Mouse (Mus musculus) stomach, embryonic 15.5 days (tissue): ENCODE results near the gene Snca. TPM values are rescaled to one million over a fixed set of nuclear protein-coding genes. Genes with fewer than 3 reads are reported as not detected.
"Not testable (repeated sequence)": the region's sequence is repeated elsewhere in the genome, so short reads cannot be mapped to it uniquely, and the experiment has no call there.

Experiments
- ATAC-seq: fragments of 200-750 bp; cut with Nextera tagmentation; 2 replicates; pipeline ENCODE4 v1.8.0; 2017; ENCODE audit warnings: low read depth, moderate number of reproducible peaks, moderate TSS enrichment; ENCODE audit not compliant: insufficient read depth, low FRiP score
- H3K27ac ChIP-seq: fragments of 300-500 bp; sonication (generic); 2 replicates; pipeline ENCODE4 v1.5.1; 2015; ENCODE audit warnings: mild to moderate bottlenecking, inconsistent platforms
- H3K27me3 ChIP-seq: fragments of 300-500 bp; sonication (generic); replicated peaks from 2 replicates; pipeline ENCODE4 v1.6.1; 2015; ENCODE audit warnings: inconsistent platforms
- H3K36me3 ChIP-seq: fragments of 300-500 bp; sonication (generic); 2 replicates; pipeline ENCODE4 v1.6.1; 2015; ENCODE audit warnings: inconsistent platforms
- H3K4me1 ChIP-seq: fragments of 300-500 bp; sonication (generic); 2 replicates; pipeline ENCODE4 v1.6.1; 2015; ENCODE audit warnings: inconsistent platforms
- H3K4me2 ChIP-seq: fragments of 300-500 bp; sonication (generic); 2 replicates; pipeline ENCODE4 v1.6.1; 2015; ENCODE audit warnings: mild to moderate bottlenecking, inconsistent platforms
- H3K4me3 ChIP-seq: fragments of 300-500 bp; sonication (generic); replicated peaks from 2 replicates; pipeline ENCODE4 v1.5.1; 2015; ENCODE audit warnings: inconsistent platforms
- H3K9ac ChIP-seq: fragments of 300-500 bp; sonication (generic); 2 replicates; pipeline ENCODE4 v1.6.1; 2015; ENCODE audit warnings: inconsistent platforms
- H3K9me3 ChIP-seq: fragments of 300-500 bp; sonication (generic); 2 replicates; pipeline ENCODE4 v1.6.1; 2016; ENCODE audit warnings: inconsistent platforms
- WGBS: fragments of 180-500 bp; shearing (Covaris S2); methylation state at CpG from one replicate; pipeline ENCODE4 v1.1.7; 2015; 5-methylcytosine and 5-hydroxymethylcytosine counted together
- polyA plus RNA-seq: library from polyadenylated mRNA; unstranded; fragments of >200 nt; fragmentation: Nextera tagmentation; extraction: Ambion mirVana; gene quantifications from 2 replicates; pipeline ENCODE4 v1.2.1, GENCODE M21; 2015

Gene Snca
- polyA plus RNA-seq, 1 experiment from 2014 or later = 60.9 TPM

DNA sequence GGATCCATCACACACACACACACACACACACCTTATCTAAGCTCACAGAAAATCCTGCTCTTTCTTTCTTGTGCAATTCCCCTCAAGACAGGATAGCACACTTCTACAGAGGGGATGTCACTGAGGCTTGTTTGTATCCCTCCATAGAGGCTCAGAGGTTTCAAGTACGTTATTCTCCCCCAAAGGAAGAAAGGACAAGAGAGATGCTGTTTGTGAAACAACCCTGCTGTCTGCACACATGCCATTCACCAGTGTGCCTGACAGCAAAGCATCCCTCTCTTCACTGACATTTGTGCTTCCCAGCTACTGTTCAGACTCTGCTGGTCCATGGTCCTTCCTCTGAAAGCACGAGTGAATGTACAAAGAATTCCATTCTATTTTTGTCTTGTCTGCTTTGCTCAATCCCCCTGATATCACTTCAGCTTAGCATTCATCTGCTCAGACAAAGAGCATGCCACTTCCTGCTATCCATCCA lies 119.6 kb downstream of the Snca start:
- Histone ChIP-seq H3K4me3 (no peak overlapping the region), H3K27ac (no peak overlapping the region), H3K27me3 (no peaks in the 10 kb centered on the region), H3K9me3 (no peaks in the 10 kb centered on the region), H3K36me3 (no peaks in the 10 kb centered on the region), H3K9ac (no peak overlapping the region), H3K4me1 (no peaks in the 10 kb centered on the region), H3K4me2 (no peak overlapping the region)
- WGBS = 27% methylated on average over 2 of the region's 2 CpGs
- ATAC-seq = no peak

GRCm38 (mm10) chr6:60698072-60698471 lies 131.6 kb downstream of the Snca start:
- 54% methylated on average over 2 of the region's 2 CpGs for WGBS
- no peak overlapping the region for H3K9ac ChIP-seq
- no peaks in the 10 kb centered on the region for H3K27me3 ChIP-seq
- no peaks in the 10 kb centered on the region for H3K9me3 ChIP-seq
- no peak overlapping the region for H3K4me3 ChIP-seq
- ATAC-seq = no peak
- no peaks in the 10 kb centered on the region for H3K36me3 ChIP-seq
- H3K4me1 ChIP-seq = no peaks in the 10 kb centered on the region
- no peak overlapping the region for H3K27ac ChIP-seq
- H3K4me2 ChIP-seq = no peak overlapping the region

DNA sequence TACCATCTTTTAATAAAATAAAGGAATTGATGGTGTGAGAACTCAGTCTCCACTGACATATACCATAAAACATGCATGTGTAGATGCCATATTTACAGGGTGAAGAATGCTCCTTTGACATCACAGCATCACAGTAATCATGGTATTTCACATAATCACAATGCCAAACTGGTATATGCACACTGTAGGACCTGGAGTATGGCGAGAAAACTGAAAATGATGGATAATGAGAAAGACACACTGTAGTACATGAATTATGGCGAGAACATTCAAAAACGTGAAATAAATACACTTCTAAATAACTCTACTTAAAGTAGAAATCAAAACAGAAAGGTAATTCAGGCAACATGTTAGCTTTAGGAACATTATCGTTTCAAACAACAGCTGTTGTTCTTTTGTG lies 142.6 kb downstream of the Snca start:
- H3K36me3 ChIP-seq, ATAC-seq, H3K27me3 ChIP-seq, H3K4me3 ChIP-seq, H3K9me3 ChIP-seq, H3K4me2 ChIP-seq, H3K9ac ChIP-seq, H3K27ac ChIP-seq, H3K4me1 ChIP-seq: not testable (repeated sequence)
- WGBS = 77% methylated on average over 4 of the region's 4 CpGs

DNA sequence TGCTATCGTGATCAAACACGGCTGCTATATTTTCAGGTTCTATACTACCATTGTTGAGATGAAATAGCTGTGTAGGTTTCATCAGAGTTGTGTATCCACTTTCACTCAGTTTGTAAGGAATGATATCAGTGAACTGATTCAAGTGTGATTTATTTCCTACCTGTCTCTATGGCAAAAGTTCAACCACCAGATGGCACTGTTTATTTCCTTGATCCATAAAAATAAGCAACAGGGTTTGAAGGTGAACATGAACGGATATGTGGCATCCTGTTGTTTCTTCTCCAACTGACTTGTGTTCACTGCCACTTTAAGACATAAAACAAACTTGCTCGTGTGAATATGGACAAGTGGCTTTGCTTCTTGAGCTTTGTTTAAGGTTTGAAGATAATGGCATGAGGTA lies 147.4 kb downstream of the Snca start:
- no peaks in the 10 kb centered on the region for H3K27me3 ChIP-seq
- H3K9ac ChIP-seq = no peak overlapping the region
- H3K36me3 ChIP-seq = no peaks in the 10 kb centered on the region
- H3K9me3 ChIP-seq = no peaks in the 10 kb centered on the region
- ATAC-seq = no peak
- H3K4me2 ChIP-seq = no peak overlapping the region
- H3K27ac ChIP-seq = no peak overlapping the region
- no peaks in the 10 kb centered on the region for H3K4me1 ChIP-seq
- no peak overlapping the region for H3K4me3 ChIP-seq
- 33% methylated on average over 4 of the region's 4 CpGs for WGBS

Other genes starting within 250 kb of the Snca start
- gene Mmrn1, start 95.1 kb upstream of the Snca start, polyA plus RNA-seq = 3.8 and 4.0 TPM in 2 replicates